Comparison of ENCODE assay signal across 8 mouse cellular contexts in the genomic region with DNA sequence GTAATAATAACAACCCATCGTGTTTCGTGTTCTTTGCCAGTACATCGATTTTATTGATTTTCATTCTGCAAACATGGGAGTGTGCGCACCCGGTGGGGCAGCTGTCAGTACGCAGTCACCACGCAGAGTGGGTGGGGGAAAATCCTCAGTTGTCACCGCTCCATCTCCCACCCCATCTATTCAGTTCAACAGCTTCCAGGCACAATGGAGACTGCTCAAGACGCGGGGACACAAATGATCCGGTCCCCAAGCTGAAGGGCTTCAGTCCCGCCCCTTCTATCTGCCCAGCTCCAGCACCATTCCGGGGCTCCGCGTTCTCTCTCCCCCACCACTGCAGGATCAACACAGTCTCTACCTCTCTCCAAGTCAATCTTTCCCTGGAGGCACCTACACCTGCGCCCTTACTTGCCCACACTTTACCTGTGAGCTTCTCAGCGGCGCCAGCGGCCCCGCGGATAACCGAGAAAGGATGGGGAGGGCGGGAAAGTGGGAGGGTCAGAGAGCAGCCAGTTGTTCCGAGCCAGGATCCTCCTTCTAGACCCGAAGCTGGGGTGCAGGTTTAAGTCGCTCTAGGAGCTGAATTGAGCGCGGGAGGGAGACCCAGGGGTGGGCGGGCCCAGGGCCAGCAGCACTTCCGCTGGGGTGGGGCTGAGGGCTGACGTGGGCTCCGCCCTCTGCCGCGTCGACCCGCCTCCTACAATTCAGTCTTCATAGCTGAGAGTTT. TPM values are rescaled to one million over a fixed set of nuclear protein-coding genes. Genes with fewer than 3 reads are reported as not detected.
DNase-seq lines count a peak whose midpoint lies in the region; ATAC-seq and TF ChIP-seq lines count a peak whose summit lies in the region.

No protein-coding gene starts in this region.

- H3K27me3 ChIP-seq in intestine, embryonic 14.5 days (replicated peaks; ENCODE audit: control insufficient read depth, insufficient read depth, low read length), result no peaks in the 10 kb centered on the region
- H3K27me3 ChIP-seq in liver, embryonic 14.5 days (ENCODE audit: control insufficient read depth, insufficient read depth, low read length), result peaks cover 60% of the 10 kb centered on the region

- peak overlapping the region; percentile 63 for H3K9ac ChIP-seq in intestine, embryonic 14.5 days (ENCODE audit: low read length)
- H3K9ac ChIP-seq in liver, embryonic 14.5 days (replicated peaks), result no peak overlapping the region

- no peaks in the 10 kb centered on the region for H3K9me3 ChIP-seq in intestine, embryonic 14.5 days (ENCODE audit: control insufficient read depth, low read length)
- no peaks in the 10 kb centered on the region for H3K9me3 ChIP-seq in liver, embryonic 14.5 days (ENCODE audit: control insufficient read depth, low read length)

- no peak for TF ChIP-seq CTCF in liver, embryonic 14.5 days (IDR thresholded peaks at IDR 0.05; ENCODE audit: low read depth)

- intact Hi-C loops in gastrocnemius, postnatal 36 days (cut with DNase I), result loop anchor here (10.0 kb wide), 1 partner anchor 450 kb away; no protein-coding TSS in a partner anchor

- WGBS in intestine, embryonic 14.5 days, result under 1% methylated on average over 36 of the region's 36 CpGs
- 0% methylated on average over 36 of the region's 36 CpGs for WGBS in liver, embryonic 14.5 days (ENCODE audit: insufficient replicate concordance)

- peak; percentile 73 for ATAC-seq in intestine, embryonic 14.5 days (replicated peaks; ENCODE audit: low FRiP score, low TSS enrichment, low read depth)
- peak; percentile 48; the same call in 1 of the 2 replicates for ATAC-seq in liver, embryonic 14.5 days (ENCODE audit: insufficient read depth)

- H3K4me1 ChIP-seq in brown adipose tissue, adult 24 weeks (ENCODE audit: control insufficient read depth, insufficient read depth, insufficient read length, low read length), result peaks cover 3% of the 10 kb centered on the region; the same call in 1 of the 2 replicates
- H3K4me1 ChIP-seq in intestine, embryonic 14.5 days (replicated peaks; ENCODE audit: control insufficient read depth, insufficient read depth, low read length), result peaks cover 33% of the 10 kb centered on the region
- no peaks in the 10 kb centered on the region for H3K4me1 ChIP-seq in liver, embryonic 14.5 days (replicated peaks; ENCODE audit: control insufficient read depth in 2 of 2, insufficient read depth in 2 of 2, low read length in 1 of 2)

- DNase-seq in Muller cell, postnatal 12 days (ENCODE audit: inconsistent ontology term), result peak; percentile 64
- peak; percentile 58 to 61 for DNase-seq in gastrocnemius, postnatal 36 days
- DNase-seq in intestine, embryonic 14.5 days (ENCODE audit: low spot score), result peak; percentile 86
- DNase-seq in liver, embryonic 14.5 days (ENCODE audit: low read depth in 3 of 3, low spot score in 3 of 3), result no peak
- DNase-seq in naive thymus-derived CD4-positive, alpha-beta T cell, adult 2 months (ENCODE audit: low read depth), result peak; percentile 58
- DNase-seq in thymus, postnatal 14 days, result peak; percentile 72
- no peak for DNase-seq in left cerebral cortex, adult 8-10 months (ENCODE audit: low spot score in 2 of 2)

- peak overlapping the region; percentile 76 for H3K4me2 ChIP-seq in intestine, embryonic 14.5 days (ENCODE audit: low read length)
- peak overlapping the region; percentile 68 for H3K4me2 ChIP-seq in liver, embryonic 14.5 days (ENCODE audit: low read depth)

- peak overlapping the region; percentile 66 for H3K4me3 ChIP-seq in brown adipose tissue, adult 24 weeks (ENCODE audit: insufficient read depth, low read depth, low read length)
- peak overlapping the region; percentile 65 for H3K4me3 ChIP-seq in intestine, embryonic 14.5 days (ENCODE audit: low read depth, low read length)
- peak overlapping the region; percentile 51 to 58 for H3K4me3 ChIP-seq in liver, embryonic 14.5 days (ENCODE audit: insufficient read depth in 1 of 2, low read depth in 2 of 2, low read length in 2 of 2)

- H3K27ac ChIP-seq in brown adipose tissue, adult 24 weeks (replicated peaks; ENCODE audit: low read depth, low read length), result peak overlapping the region; percentile 22
- H3K27ac ChIP-seq in intestine, embryonic 14.5 days (ENCODE audit: low read depth), result peak overlapping the region; percentile 74
- no peak overlapping the region for H3K27ac ChIP-seq in liver, embryonic 14.5 days

- TF ChIP-seq EP300 in liver, embryonic 14.5 days (IDR thresholded peaks at IDR 0.05; ENCODE audit: low read depth), result no peak

- H3K36me3 ChIP-seq in intestine, embryonic 14.5 days (ENCODE audit: control insufficient read depth, insufficient read depth, low read length), result no peaks in the 10 kb centered on the region
- H3K36me3 ChIP-seq in liver, embryonic 14.5 days (replicated peaks; ENCODE audit: control insufficient read depth, insufficient read depth, low read depth), result no peaks in the 10 kb centered on the region

RNA-seq across cellular contexts. Expression of gene Zfp503, which starts 5.8 kb away (rescaled TPM):
- 4.0 and 5.1 TPM in 2 replicates for polyA plus RNA-seq in brown adipose tissue, adult 24 weeks (2012; ENCODE audit: insufficient read depth, insufficient read length, missing spikeins)
- 10 to 100 TPM in 1 of 2 experiments, 1 to 10 TPM in 1; 6.5 to 18.3 TPM for total RNA-seq in gastrocnemius, postnatal 36 days (2021)
- 11.4 and 12.7 TPM in 2 replicates for polyA plus RNA-seq in intestine, embryonic 14.5 days (2014; fragmentation: Nextera tagmentation; extraction: Ambion mirVana)
- polyA plus RNA-seq in liver, embryonic 14.5 days (2012; rRNA removed), result 0.77 and 0.90 TPM in 2 replicates
- polyA plus RNA-seq in liver, embryonic 14.5 days (2014; fragmentation: Nextera tagmentation; extraction: Ambion mirVana), result 0.24 and 0.43 TPM in 2 replicates
- 1 to 10 TPM; 3.7 to 6.1 (median 5.1) TPM for total RNA-seq in left cerebral cortex, adult 8-10 months (2022)

RNA-seq across cellular contexts. Expression of gene Lrmda, which starts 24.3 kb away (rescaled TPM):
- 12.9 and 15.7 TPM in 2 replicates for polyA plus RNA-seq in brown adipose tissue, adult 24 weeks (2012; ENCODE audit: insufficient read depth, insufficient read length, missing spikeins)
- 1 to 10 TPM; 1.7 to 2.8 TPM for total RNA-seq in gastrocnemius, postnatal 36 days (2021)
- polyA plus RNA-seq in intestine, embryonic 14.5 days (2014; fragmentation: Nextera tagmentation; extraction: Ambion mirVana), result 0.63 and 0.70 TPM in 2 replicates
- polyA plus RNA-seq in liver, embryonic 14.5 days (2012; rRNA removed), result 0.05 and 0.18 TPM in 2 replicates
- polyA plus RNA-seq in liver, embryonic 14.5 days (2014; fragmentation: Nextera tagmentation; extraction: Ambion mirVana), result 0.22 and 0.76 TPM in 2 replicates
- total RNA-seq in left cerebral cortex, adult 8-10 months (2022), result 1 to 10 TPM; 1.2 to 2.4 (median 1.3) TPM

Comparison
In these comparisons a context has a peak if more than half of its experiments do, and no peak if none do; other contexts are left out.
1. DNase-seq: peak in Muller cell, postnatal 12 days (single experiment), gastrocnemius, postnatal 36 days (2 of 2), intestine, embryonic 14.5 days (single experiment), naive thymus-derived CD4-positive, alpha-beta T cell, adult 2 months (single experiment) and thymus, postnatal 14 days (single experiment); none in liver, embryonic 14.5 days (0 of 3) and left cerebral cortex, adult 8-10 months (0 of 2).
2. Peak in every context shown above with its lines, with median percentiles within 50 percentile points of each other: H3K4me3 ChIP-seq.